Mouse (Mus musculus) myocyte (in vitro differentiated cells): Measurements from ENCODE around the gene Prkca.

ENCODE experiments used
- E2F4 ChIP-seq: IDR thresholded peaks from one replicate; pipeline ENCODE4 v1.6.1; 2011; ENCODE audit warnings: mild to moderate bottlenecking, control low read depth, moderate library complexity; ENCODE audit not compliant: insufficient read depth
- POLR2A ChIP-seq: IDR thresholded peaks from one replicate; pipeline ENCODE4 v1.6.1; 2011; ENCODE audit warnings: low read depth, mild to moderate bottlenecking, control low read depth, moderate library complexity; ENCODE audit not compliant: insufficient read length
- POLR2AphosphoS2 ChIP-seq: IDR thresholded peaks from one replicate; pipeline ENCODE4 v1.6.1; 2011; ENCODE audit warnings: low read depth, control low read depth; ENCODE audit not compliant: insufficient read length
- SRF ChIP-seq: IDR thresholded peaks from one replicate; pipeline ENCODE4 v1.6.1; 2011; ENCODE audit warnings: low read depth; ENCODE audit not compliant: control insufficient read depth, insufficient read length
- TCF12 ChIP-seq: IDR thresholded peaks from one replicate; pipeline ENCODE4 v1.6.1; 2011; ENCODE audit warnings: mild to moderate bottlenecking, control low read depth; ENCODE audit not compliant: poor library complexity, insufficient read depth, severe bottlenecking

- no peak for TF ChIP-seq TCF12
- no peak for TF ChIP-seq POLR2A
- no peak for TF ChIP-seq E2F4
- no peak for TF ChIP-seq SRF
- no peak for TF ChIP-seq POLR2AphosphoS2
Measured at GRCm38 (mm10) chr11:108229176-108229946, 114.4 kb downstream of the Prkca start.
